ENCODE assay signal across 8 mouse cellular contexts in genomic region chr7:127253821-127254769, GRCm38 (mm10). TPM values are rescaled to one million over a fixed set of nuclear protein-coding genes. Genes with fewer than 3 reads are reported as not detected.
DNase-seq lines count a peak whose midpoint lies in the region; ATAC-seq and TF ChIP-seq lines count a peak whose summit lies in the region.

No protein-coding gene starts in this region.

- peak; percentile 82 for DNase-seq in 3T3-L1 (ENCODE audit: low read depth, low spot score)
- DNase-seq in embryonic facial prominence, embryonic 14.5 days (ENCODE audit: low spot score): peak; percentile 99
- DNase-seq in heart, adult 8-10 months (ENCODE audit: low spot score): peak; percentile 91
- DNase-seq in kidney, adult 8-10 months: peak; percentile 93 to 94
- peak; percentile 92 for DNase-seq in spleen, adult 18-20 months

- ATAC-seq in embryonic facial prominence, embryonic 14.5 days (ENCODE audit: low read depth): peak; percentile 97
- peak; percentile 93 for ATAC-seq in limb, embryonic 13.5 days (ENCODE audit: low FRiP score, low read depth)
- ATAC-seq in midbrain, embryonic 15.5 days (replicated peaks): peak; percentile 96

- peak overlapping the region; percentile 98 for H3K4me3 ChIP-seq in bone marrow, adult 2 months (replicated peaks; ENCODE audit: control insufficient read depth, low read depth, low read length)
- H3K4me3 ChIP-seq in embryonic facial prominence, embryonic 14.5 days (ENCODE audit: low read depth, low read length): peak overlapping the region; percentile 60
- H3K4me3 ChIP-seq in limb, embryonic 13.5 days: peak overlapping the region; percentile 58
- peak overlapping the region; percentile 66 for H3K4me3 ChIP-seq in midbrain, embryonic 15.5 days

- peak overlapping the region; percentile 98 for H3K27ac ChIP-seq in bone marrow, adult 2 months (ENCODE audit: control insufficient read depth, insufficient read depth, low read depth, low read length, poor library complexity)
- peak overlapping the region; percentile 70 for H3K27ac ChIP-seq in embryonic facial prominence, embryonic 14.5 days (replicated peaks; ENCODE audit: low read depth, low read length)
- peak overlapping the region; percentile 84 for H3K27ac ChIP-seq in limb, embryonic 13.5 days
- peak overlapping the region; percentile 92 for H3K27ac ChIP-seq in midbrain, embryonic 15.5 days

- TF ChIP-seq POLR2A in bone marrow, adult 2 months (IDR thresholded peaks at IDR 0.05; ENCODE audit: borderline replicate concordance, control insufficient read depth, low read depth, low read length): peak; percentile 50; the same call in 1 of the 2 replicates

- peaks cover 8% of the 10 kb centered on the region for H3K4me1 ChIP-seq in bone marrow, adult 2 months (ENCODE audit: control insufficient read depth, insufficient read depth, low read length)
- 0 out of 2 replicates have a peak, but pooled peaks cover 6% of the 10 kb centered on the region for H3K4me1 ChIP-seq in embryonic facial prominence, embryonic 14.5 days (ENCODE audit: control insufficient read depth, insufficient read depth, low read length)
- H3K4me1 ChIP-seq in limb, embryonic 13.5 days: peaks cover 17% of the 10 kb centered on the region
- H3K4me1 ChIP-seq in midbrain, embryonic 15.5 days: peaks cover 13% of the 10 kb centered on the region

- H3K36me3 ChIP-seq in embryonic facial prominence, embryonic 14.5 days (ENCODE audit: control insufficient read depth, insufficient read depth, low read length): peaks cover 40% of the 10 kb centered on the region
- H3K36me3 ChIP-seq in limb, embryonic 13.5 days: peaks cover 48% of the 10 kb centered on the region
- no peaks in the 10 kb centered on the region for H3K36me3 ChIP-seq in midbrain, embryonic 15.5 days (replicated peaks)

- peak overlapping the region; percentile 64 for H3K9ac ChIP-seq in embryonic facial prominence, embryonic 14.5 days (ENCODE audit: low read depth, low read length)
- H3K9ac ChIP-seq in limb, embryonic 13.5 days: peak overlapping the region; percentile 76
- peak overlapping the region; percentile 71 for H3K9ac ChIP-seq in midbrain, embryonic 15.5 days

- peak overlapping the region; percentile 66 for H3K4me2 ChIP-seq in embryonic facial prominence, embryonic 14.5 days (ENCODE audit: low read depth, low read length)
- H3K4me2 ChIP-seq in limb, embryonic 13.5 days (replicated peaks): peak overlapping the region; percentile 78
- H3K4me2 ChIP-seq in midbrain, embryonic 15.5 days: peak overlapping the region; percentile 89

- no peaks in the 10 kb centered on the region for H3K9me3 ChIP-seq in embryonic facial prominence, embryonic 14.5 days (ENCODE audit: control insufficient read depth, low read length)
- H3K9me3 ChIP-seq in limb, embryonic 13.5 days: no peaks in the 10 kb centered on the region
- H3K9me3 ChIP-seq in midbrain, embryonic 15.5 days: no peaks in the 10 kb centered on the region

- under 1% methylated on average over 135 of the region's 136 CpGs for WGBS in bone marrow, adult 2 months
- WGBS in embryonic facial prominence, embryonic 14.5 days: 2% methylated on average over 42 of the region's 136 CpGs
- WGBS in limb, embryonic 13.5 days: under 1% methylated on average over 136 of the region's 136 CpGs
- under 1% methylated on average over 135 of the region's 136 CpGs for WGBS in midbrain, embryonic 15.5 days

- H3K27me3 ChIP-seq in embryonic facial prominence, embryonic 14.5 days (replicated peaks; ENCODE audit: control insufficient read depth, insufficient read depth, low read length): no peaks in the 10 kb centered on the region
- H3K27me3 ChIP-seq in limb, embryonic 13.5 days: no peaks in the 10 kb centered on the region
- H3K27me3 ChIP-seq in midbrain, embryonic 15.5 days (replicated peaks): no peaks in the 10 kb centered on the region

- no peak for TF ChIP-seq CTCF in bone marrow, adult 2 months (IDR thresholded peaks at IDR 0.05; ENCODE audit: control insufficient read depth, insufficient read depth, low read length)

RNA-seq across cellular contexts. Expression of gene Dctpp1, which starts 6.4 kb away (rescaled TPM):
- polyA plus RNA-seq in bone marrow, adult 2 months (2011; ENCODE audit: insufficient read depth, insufficient read length, low replicate concordance, missing spikeins): 23.2 and 50.6 TPM in 2 replicates
- 154 and 157 TPM in 2 replicates for polyA plus RNA-seq in embryonic facial prominence, embryonic 14.5 days (2014; fragmentation: Nextera tagmentation; extraction: Ambion mirVana)
- 10 to 100 TPM; 40.5 to 45.6 (median 40.9) TPM for total RNA-seq in heart, adult 8-10 months (2022)
- polyA plus RNA-seq in limb, embryonic 13.5 days (2015; fragmentation: Nextera tagmentation; extraction: Ambion mirVana): 172 and 176 TPM in 2 replicates
- 114 and 118 TPM in 2 replicates for polyA plus RNA-seq in midbrain, embryonic 15.5 days (2015; fragmentation: Nextera tagmentation; extraction: Ambion mirVana)

RNA-seq across cellular contexts. Expression of gene Zfp771, which starts 10.0 kb away (rescaled TPM):
- polyA plus RNA-seq in bone marrow, adult 2 months (2011; ENCODE audit: insufficient read depth, insufficient read length, low replicate concordance, missing spikeins): 10.6 and 13.1 TPM in 2 replicates
- polyA plus RNA-seq in embryonic facial prominence, embryonic 14.5 days (2014; fragmentation: Nextera tagmentation; extraction: Ambion mirVana): 53.4 and 54.0 TPM in 2 replicates
- 10 to 100 TPM; 15.3 to 21.7 (median 17.1) TPM for total RNA-seq in heart, adult 8-10 months (2022)
- polyA plus RNA-seq in limb, embryonic 13.5 days (2015; fragmentation: Nextera tagmentation; extraction: Ambion mirVana): 75.1 and 82.7 TPM in 2 replicates
- polyA plus RNA-seq in midbrain, embryonic 15.5 days (2015; fragmentation: Nextera tagmentation; extraction: Ambion mirVana): 72.0 and 73.1 TPM in 2 replicates

RNA-seq across cellular contexts. Expression of gene Sephs2, which starts 19.8 kb away (rescaled TPM):
- polyA plus RNA-seq in bone marrow, adult 2 months (2011; ENCODE audit: insufficient read depth, insufficient read length, low replicate concordance, missing spikeins): 28.4 and 64.7 TPM in 2 replicates
- 59.6 and 62.2 TPM in 2 replicates for polyA plus RNA-seq in embryonic facial prominence, embryonic 14.5 days (2014; fragmentation: Nextera tagmentation; extraction: Ambion mirVana)
- 10 to 100 TPM; 24.2 to 31.6 (median 31.0) TPM for total RNA-seq in heart, adult 8-10 months (2022)
- 69.4 and 72.8 TPM in 2 replicates for polyA plus RNA-seq in limb, embryonic 13.5 days (2015; fragmentation: Nextera tagmentation; extraction: Ambion mirVana)
- 59.9 and 62.3 TPM in 2 replicates for polyA plus RNA-seq in midbrain, embryonic 15.5 days (2015; fragmentation: Nextera tagmentation; extraction: Ambion mirVana)

RNA-seq across cellular contexts. Expression of gene Sept1, which starts 21.2 kb away (rescaled TPM):
- 76.8 and 153 TPM in 2 replicates for polyA plus RNA-seq in bone marrow, adult 2 months (2011; ENCODE audit: insufficient read depth, insufficient read length, low replicate concordance, missing spikeins)
- 12.5 and 15.9 TPM in 2 replicates for polyA plus RNA-seq in embryonic facial prominence, embryonic 14.5 days (2014; fragmentation: Nextera tagmentation; extraction: Ambion mirVana)
- total RNA-seq in heart, adult 8-10 months (2022): 1 to 10 TPM; 2.1 to 3.9 (median 2.6) TPM
- 23.5 and 27.9 TPM in 2 replicates for polyA plus RNA-seq in limb, embryonic 13.5 days (2015; fragmentation: Nextera tagmentation; extraction: Ambion mirVana)
- 17.0 and 18.2 TPM in 2 replicates for polyA plus RNA-seq in midbrain, embryonic 15.5 days (2015; fragmentation: Nextera tagmentation; extraction: Ambion mirVana)

RNA-seq across cellular contexts. Expression of gene Zfp553, which starts 21.2 kb away (rescaled TPM):
- polyA plus RNA-seq in bone marrow, adult 2 months (2011; ENCODE audit: insufficient read depth, insufficient read length, low replicate concordance, missing spikeins): 2.6 and 6.6 TPM in 2 replicates
- polyA plus RNA-seq in embryonic facial prominence, embryonic 14.5 days (2014; fragmentation: Nextera tagmentation; extraction: Ambion mirVana): 14.0 and 17.2 TPM in 2 replicates
- total RNA-seq in heart, adult 8-10 months (2022): 1 to 10 TPM; 5.2 to 6.4 (median 5.8) TPM
- polyA plus RNA-seq in limb, embryonic 13.5 days (2015; fragmentation: Nextera tagmentation; extraction: Ambion mirVana): 51.8 and 52.1 TPM in 2 replicates
- polyA plus RNA-seq in midbrain, embryonic 15.5 days (2015; fragmentation: Nextera tagmentation; extraction: Ambion mirVana): 63.7 and 64.1 TPM in 2 replicates

Comparison
In these comparisons a context has a peak if more than half of its experiments do, and no peak if none do; other contexts are left out.
1. Peak in every context shown above with its lines: DNase-seq, ATAC-seq, H3K4me3 ChIP-seq and H3K27ac ChIP-seq.